Mouse (Mus musculus) liver, embryonic 14.5 days (tissue): Measurements from ENCODE around the gene Fgr.

Source experiments
- CTCF ChIP-seq: IDR thresholded peaks from 2 replicates; pipeline ENCODE4 v1.5.1; 2016; ENCODE audit warnings: antibody characterized with exemption, low read depth, control low read depth
- EP300 ChIP-seq: IDR thresholded peaks from 2 replicates; pipeline ENCODE4 v1.6.1; 2016; ENCODE audit warnings: antibody characterized with exemption, low read depth

- no peak for TF ChIP-seq EP300
- no peak for TF ChIP-seq CTCF
Measured at GRCm38 (mm10) chr4:132974904-132975303, 1.0 kb downstream of the Fgr start.
